Mouse (Mus musculus) erythroblast, embryonic 14.5 days (primary cell): ENCODE results near the gene Dpf2.

Experiments
- GATA1 ChIP-seq: IDR thresholded peaks from 2 replicates; pipeline ENCODE4 v1.6.1; 2012; ENCODE audit warnings: low read length, inconsistent platforms, mixed read lengths
- TAL1 ChIP-seq: IDR thresholded peaks from 3 replicates; pipeline ENCODE4 v1.6.1; 2012; ENCODE audit warnings: low read length, inconsistent platforms, mixed read lengths

GRCm38 (mm10) chr19:5862335-5863085 is 50.3 kb downstream of the Dpf2 start:
- TF ChIP-seq GATA1 (no peak), TAL1 (no peak)
